Mouse (Mus musculus): ENCODE results near the gene Csnk2a2. TPM values are rescaled to one million over a fixed set of nuclear protein-coding genes. Genes with fewer than 3 reads are reported as not detected.

Csnk2a2 gene
- polyA plus RNA-seq, 1 experiment from 2014 or later = 19.9 TPM

DNA sequence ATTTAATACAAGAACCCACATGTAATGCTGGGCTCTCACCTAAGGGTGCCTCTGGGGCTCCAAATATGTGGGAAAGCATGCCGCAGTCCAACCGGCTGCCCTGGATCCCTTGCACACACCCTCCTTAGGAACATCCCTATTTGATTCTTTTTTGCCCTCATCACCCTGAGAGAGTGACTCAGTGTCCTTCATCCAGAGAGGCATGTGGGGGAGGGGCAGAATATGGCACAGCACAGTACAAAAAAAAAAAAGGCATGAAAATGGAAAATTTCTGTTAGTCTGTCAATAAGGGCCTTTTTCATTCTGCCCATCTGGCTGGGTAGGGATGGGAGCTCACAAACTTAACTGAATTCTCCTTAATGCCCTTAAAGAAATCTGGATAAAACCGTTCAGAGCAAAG, 8.0 kb upstream of the Csnk2a2 start:
- 80% methylated on average over 3 of the region's 3 CpGs for WGBS

DNA sequence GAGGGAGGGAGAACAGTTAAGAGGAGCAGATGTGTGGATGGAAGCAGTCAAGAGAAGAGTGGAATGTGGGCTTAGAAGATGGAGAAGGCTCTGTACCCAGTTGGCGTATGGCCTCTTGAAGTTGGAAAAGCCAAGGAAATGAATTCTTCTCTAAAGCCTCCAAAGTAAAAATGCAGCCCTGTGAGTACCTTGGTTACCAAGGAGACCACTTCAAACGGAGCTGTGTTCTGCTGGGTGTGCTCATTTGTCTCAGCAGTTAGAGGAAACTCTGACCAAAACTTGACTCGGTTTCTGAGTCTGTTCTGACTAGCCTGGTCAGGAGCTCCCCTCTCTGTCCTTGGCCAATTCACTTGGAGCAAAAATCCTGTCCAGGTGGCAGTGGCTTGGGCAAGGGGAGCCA, 6.6 kb upstream of the Csnk2a2 start:
- H3K4me2 ChIP-seq (ENCODE audit: low read depth, low read length) = no peak overlapping the region
- H3K9me3 ChIP-seq (replicated peaks; ENCODE audit: control insufficient read depth, low read length) = no peaks in the 10 kb centered on the region
- no peaks in the 10 kb centered on the region for H3K4me1 ChIP-seq (ENCODE audit: control insufficient read depth, insufficient read depth, low read length)
- H3K36me3 ChIP-seq (replicated peaks; ENCODE audit: control insufficient read depth, insufficient read depth, low read depth, low read length) = no peaks in the 10 kb centered on the region
- ATAC-seq (replicated peaks; ENCODE audit: insufficient number of reproducible peaks, low FRiP score, low TSS enrichment, low read depth) = no peak
- H3K27me3 ChIP-seq (ENCODE audit: control insufficient read depth, insufficient read depth, low read length) = no peaks in the 10 kb centered on the region
- no peak for DNase-seq (ENCODE audit: low spot score)
- no peak overlapping the region for H3K4me3 ChIP-seq (ENCODE audit: low read depth, low read length)
- no peak overlapping the region for H3K9ac ChIP-seq (replicated peaks; ENCODE audit: low read length)
- H3K27ac ChIP-seq (replicated peaks; ENCODE audit: low read depth, low read length) = no peak overlapping the region
- WGBS = 58% methylated on average over 3 of the region's 3 CpGs

More for the DNA sequence above, 8.0 kb upstream of the Csnk2a2 start:
- Histone ChIP-seq H3K4me3 (ENCODE audit: low read depth, low read length) (no peak overlapping the region), H3K4me1 (ENCODE audit: control insufficient read depth, insufficient read depth, low read length) (no peaks in the 10 kb centered on the region), H3K27me3 (ENCODE audit: control insufficient read depth, insufficient read depth, low read length) (no peaks in the 10 kb centered on the region), H3K9ac (replicated peaks; ENCODE audit: low read length) (no peak overlapping the region), H3K4me2 (ENCODE audit: low read depth, low read length) (no peak overlapping the region), H3K9me3 (replicated peaks; ENCODE audit: control insufficient read depth, low read length) (no peaks in the 10 kb centered on the region), H3K36me3 (replicated peaks; ENCODE audit: control insufficient read depth, insufficient read depth, low read depth, low read length) (no peaks in the 10 kb centered on the region), H3K27ac (replicated peaks; ENCODE audit: low read depth, low read length) (no peak overlapping the region)
- ATAC-seq (replicated peaks; ENCODE audit: insufficient number of reproducible peaks, low FRiP score, low TSS enrichment, low read depth) (no peak), DNase-seq (ENCODE audit: low spot score) (no peak)

DNA sequence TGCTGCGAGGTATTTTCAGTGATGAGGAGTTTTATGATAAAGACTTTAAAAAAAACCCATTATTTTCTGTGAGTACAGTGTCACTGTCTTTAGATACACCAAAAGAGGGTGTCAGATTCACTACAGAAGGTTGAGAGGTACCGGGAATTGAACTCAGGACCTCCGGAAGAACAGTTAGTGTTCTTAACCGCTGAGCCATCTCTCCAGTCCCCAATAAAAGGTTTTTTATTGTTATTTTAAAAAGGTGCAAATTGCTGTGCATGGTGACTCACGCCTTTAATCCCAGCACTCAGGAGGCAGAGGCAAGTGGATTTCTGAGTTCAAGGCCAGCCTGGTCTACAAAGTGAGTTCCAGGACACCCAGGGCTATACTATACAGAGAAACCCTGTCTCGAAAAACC, 5.6 kb upstream of the Csnk2a2 start:
- Histone ChIP-seq H3K9ac (replicated peaks; ENCODE audit: low read length) (no peak overlapping the region), H3K27me3 (ENCODE audit: control insufficient read depth, insufficient read depth, low read length) (no peaks in the 10 kb centered on the region), H3K4me3 (ENCODE audit: low read depth, low read length) (no peak overlapping the region), H3K27ac (replicated peaks; ENCODE audit: low read depth, low read length) (no peak overlapping the region), H3K9me3 (replicated peaks; ENCODE audit: control insufficient read depth, low read length) (no peaks in the 10 kb centered on the region), H3K36me3 (replicated peaks; ENCODE audit: control insufficient read depth, insufficient read depth, low read depth, low read length) (no peaks in the 10 kb centered on the region), H3K4me2 (ENCODE audit: low read depth, low read length) (no peak overlapping the region), H3K4me1 (ENCODE audit: control insufficient read depth, insufficient read depth, low read length) (no peaks in the 10 kb centered on the region)
- ATAC-seq (replicated peaks; ENCODE audit: insufficient number of reproducible peaks, low FRiP score, low TSS enrichment, low read depth) = no peak
- no peak for DNase-seq (ENCODE audit: low spot score)
- WGBS = 80% methylated on average over 6 of the region's 6 CpGs

DNA sequence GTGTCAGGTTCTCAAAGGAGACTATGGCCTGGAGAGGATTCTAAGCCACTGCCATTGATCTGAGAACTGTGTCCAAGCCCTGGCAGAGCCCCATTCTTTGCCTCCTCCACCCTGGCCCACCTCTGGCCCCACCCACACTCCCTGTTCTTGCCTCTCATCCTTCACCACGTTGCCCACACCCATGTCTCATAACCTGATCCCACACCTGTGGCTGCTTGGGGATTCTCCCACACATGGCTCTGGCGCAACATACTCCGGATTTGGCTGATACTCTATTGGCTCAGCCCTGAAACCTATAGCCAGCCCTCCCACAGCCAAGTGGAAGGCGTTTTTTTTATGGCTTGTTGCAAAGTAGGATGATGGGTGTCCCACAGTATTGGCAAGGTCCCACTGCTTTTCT, 2.2 kb upstream of the Csnk2a2 start:
- Histone ChIP-seq H3K4me1 (ENCODE audit: control insufficient read depth, insufficient read depth, low read length) (peaks cover 3% of the 10 kb centered on the region; the same call in 1 of the 2 replicates), H3K27me3 (ENCODE audit: control insufficient read depth, insufficient read depth, low read length) (no peaks in the 10 kb centered on the region), H3K27ac (replicated peaks; ENCODE audit: low read depth, low read length) (no peak overlapping the region), H3K9me3 (replicated peaks; ENCODE audit: control insufficient read depth, low read length) (no peaks in the 10 kb centered on the region), H3K9ac (replicated peaks; ENCODE audit: low read length) (no peak overlapping the region), H3K36me3 (replicated peaks; ENCODE audit: control insufficient read depth, insufficient read depth, low read depth, low read length) (no peaks in the 10 kb centered on the region), H3K4me2 (ENCODE audit: low read depth, low read length) (no peak overlapping the region), H3K4me3 (ENCODE audit: low read depth, low read length) (no peak overlapping the region)
- WGBS = 62% methylated on average over 4 of the region's 4 CpGs
- DNase-seq (ENCODE audit: low spot score) (no peak), ATAC-seq (replicated peaks; ENCODE audit: insufficient number of reproducible peaks, low FRiP score, low TSS enrichment, low read depth) (no peak)

DNA sequence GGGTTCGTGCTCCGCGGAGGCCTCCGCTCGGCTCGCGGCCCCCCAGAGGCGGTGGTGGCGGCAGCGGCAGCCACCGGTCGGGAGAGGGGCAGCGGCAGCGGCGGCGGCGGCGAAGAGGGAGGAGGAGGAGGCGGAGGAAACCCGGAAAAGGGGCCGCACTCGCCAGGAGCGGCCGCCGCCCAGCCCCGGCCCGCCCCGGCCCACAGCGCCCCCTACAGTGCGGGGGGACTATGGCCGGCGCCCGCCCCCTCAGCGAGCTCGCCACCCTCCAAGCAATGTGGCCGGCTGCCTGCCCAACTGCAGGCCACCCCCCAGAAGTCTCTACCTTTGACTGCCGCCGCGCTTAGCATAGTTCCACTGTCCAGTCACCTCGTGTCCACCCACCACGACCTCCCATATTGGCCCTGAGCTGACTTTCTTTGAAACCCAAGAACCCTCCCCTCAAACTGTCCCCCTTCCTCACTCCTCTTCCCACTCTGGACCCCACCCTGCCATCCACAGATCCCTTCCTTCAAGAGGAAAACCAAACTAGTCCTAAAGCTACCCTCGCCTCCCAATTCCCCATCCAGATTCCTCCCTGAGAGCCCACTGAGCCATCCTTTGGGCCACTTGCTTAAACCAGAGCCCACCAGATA, 1.0 kb downstream of the Csnk2a2 start:
- H3K9me3 ChIP-seq (replicated peaks; ENCODE audit: control insufficient read depth, low read length) = no peaks in the 10 kb centered on the region
- peaks cover 3% of the 10 kb centered on the region; the same call in 1 of the 2 replicates for H3K4me1 ChIP-seq (ENCODE audit: control insufficient read depth, insufficient read depth, low read length)
- peak overlapping the region; percentile 83 for H3K4me2 ChIP-seq (ENCODE audit: low read depth, low read length)
- H3K27me3 ChIP-seq (ENCODE audit: control insufficient read depth, insufficient read depth, low read length) = no peaks in the 10 kb centered on the region
- WGBS = 1% methylated on average over 14 of the region's 42 CpGs
- H3K27ac ChIP-seq (replicated peaks; ENCODE audit: low read depth, low read length) = no peak overlapping the region
- H3K4me3 ChIP-seq (ENCODE audit: low read depth, low read length) = peak overlapping the region; percentile 93
- peak; percentile 87 for DNase-seq (ENCODE audit: low spot score)
- H3K36me3 ChIP-seq (replicated peaks; ENCODE audit: control insufficient read depth, insufficient read depth, low read depth, low read length) = 0 out of 2 replicates have a peak, but pooled peaks cover 2% of the 10 kb centered on the region
- ATAC-seq (replicated peaks; ENCODE audit: insufficient number of reproducible peaks, low FRiP score, low TSS enrichment, low read depth) = peak; percentile 86
- H3K9ac ChIP-seq (replicated peaks; ENCODE audit: low read length) = peak overlapping the region; percentile 96

DNA sequence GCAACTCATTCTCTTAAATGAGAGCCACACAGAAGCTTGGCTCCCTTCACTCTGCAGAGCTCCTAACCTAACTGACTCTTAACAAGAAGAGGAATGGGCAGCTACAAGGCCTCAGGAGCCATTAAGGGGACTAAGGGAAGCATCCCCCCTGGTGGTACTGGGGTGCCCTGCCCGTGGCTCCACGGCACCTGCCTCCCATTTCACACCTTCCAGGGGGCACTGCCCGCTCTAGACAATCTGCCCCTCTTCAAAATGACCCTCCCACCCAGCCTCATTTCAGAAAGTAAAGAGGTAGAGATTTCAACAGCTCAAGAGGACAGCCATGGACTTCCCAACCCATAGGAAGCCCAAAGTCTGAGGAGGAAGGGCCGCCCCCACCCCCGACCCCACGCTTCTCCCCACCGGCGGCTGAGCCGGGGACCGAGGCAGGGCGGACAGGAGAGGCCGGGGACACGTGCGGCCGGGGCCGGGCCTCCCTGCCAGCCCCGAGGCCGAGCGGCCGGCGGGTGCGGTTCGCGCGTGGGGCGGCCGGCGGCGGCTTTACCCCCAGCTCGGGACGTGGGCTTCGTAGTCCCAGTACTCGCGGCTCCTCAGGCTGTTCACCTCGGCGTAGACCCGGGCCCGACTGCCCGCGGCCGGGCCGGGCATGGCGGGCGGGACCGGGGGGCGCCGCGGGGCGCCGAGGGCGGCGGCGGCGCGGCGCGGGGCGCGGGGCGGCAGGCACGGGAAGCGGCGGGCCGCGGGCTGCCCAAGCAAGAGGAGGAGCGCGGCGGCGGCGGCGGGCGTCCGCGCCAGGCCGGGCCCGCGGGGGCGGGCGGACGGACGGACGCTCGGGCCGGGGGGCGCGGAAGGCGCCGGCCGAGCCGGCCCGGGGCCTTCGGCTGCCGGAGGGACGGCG, 1.8 kb downstream of the Csnk2a2 start:
- Histone ChIP-seq H3K36me3 (replicated peaks; ENCODE audit: control insufficient read depth, insufficient read depth, low read depth, low read length) (0 out of 2 replicates have a peak, but pooled peaks cover 2% of the 10 kb centered on the region), H3K4me1 (ENCODE audit: control insufficient read depth, insufficient read depth, low read length) (peaks cover 3% of the 10 kb centered on the region; the same call in 1 of the 2 replicates), H3K4me3 (ENCODE audit: low read depth, low read length) (peak overlapping the region; percentile 93), H3K27me3 (ENCODE audit: control insufficient read depth, insufficient read depth, low read length) (no peaks in the 10 kb centered on the region), H3K9ac (replicated peaks; ENCODE audit: low read length) (peak overlapping the region; percentile 96), H3K4me2 (ENCODE audit: low read depth, low read length) (peak overlapping the region; percentile 83), H3K9me3 (replicated peaks; ENCODE audit: control insufficient read depth, low read length) (no peaks in the 10 kb centered on the region), H3K27ac (replicated peaks; ENCODE audit: low read depth, low read length) (no peak overlapping the region)
- peak; percentile 2 for DNase-seq (ENCODE audit: low spot score)
- no peak; the same call in 1 of the 2 replicates for ATAC-seq (replicated peaks; ENCODE audit: insufficient number of reproducible peaks, low FRiP score, low TSS enrichment, low read depth)
- 0% methylated on average over 80 of the region's 95 CpGs for WGBS

DNA sequence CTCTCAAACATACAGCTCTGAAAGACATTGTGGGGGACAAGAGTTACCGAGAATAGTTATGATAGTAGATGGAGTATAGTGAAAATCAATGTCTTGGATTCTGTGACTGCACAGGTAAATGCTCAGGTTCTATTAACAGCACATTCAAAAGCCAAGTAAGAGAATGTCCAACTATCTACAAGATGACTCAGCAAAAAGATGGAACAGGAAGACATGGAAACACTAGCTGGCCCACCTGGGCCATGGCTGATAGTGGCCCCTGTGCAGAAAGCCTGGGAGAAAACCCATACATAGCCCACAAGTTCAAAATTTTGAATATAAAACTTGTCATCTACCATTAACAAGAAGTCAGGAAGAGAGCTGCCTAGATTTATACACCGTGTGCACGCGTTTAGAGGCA, 19.8 kb downstream of the Csnk2a2 start:
- H3K36me3 ChIP-seq (replicated peaks; ENCODE audit: control insufficient read depth, insufficient read depth, low read depth, low read length) = peaks cover 7% of the 10 kb centered on the region
- WGBS = 97% methylated on average over 4 of the region's 4 CpGs
- H3K27me3 ChIP-seq (ENCODE audit: control insufficient read depth, insufficient read depth, low read length) = no peaks in the 10 kb centered on the region
- H3K4me3 ChIP-seq (ENCODE audit: low read depth, low read length) = no peak overlapping the region
- H3K4me2 ChIP-seq (ENCODE audit: low read depth, low read length) = no peak overlapping the region
- H3K4me1 ChIP-seq (ENCODE audit: control insufficient read depth, insufficient read depth, low read length) = no peaks in the 10 kb centered on the region
- H3K27ac ChIP-seq (replicated peaks; ENCODE audit: low read depth, low read length) = no peak overlapping the region
- ATAC-seq (replicated peaks; ENCODE audit: insufficient number of reproducible peaks, low FRiP score, low TSS enrichment, low read depth) (no peak), DNase-seq (ENCODE audit: low spot score) (no peak)
- H3K9me3 ChIP-seq (replicated peaks; ENCODE audit: control insufficient read depth, low read length) = no peaks in the 10 kb centered on the region
- H3K9ac ChIP-seq (replicated peaks; ENCODE audit: low read length) = no peak overlapping the region

DNA sequence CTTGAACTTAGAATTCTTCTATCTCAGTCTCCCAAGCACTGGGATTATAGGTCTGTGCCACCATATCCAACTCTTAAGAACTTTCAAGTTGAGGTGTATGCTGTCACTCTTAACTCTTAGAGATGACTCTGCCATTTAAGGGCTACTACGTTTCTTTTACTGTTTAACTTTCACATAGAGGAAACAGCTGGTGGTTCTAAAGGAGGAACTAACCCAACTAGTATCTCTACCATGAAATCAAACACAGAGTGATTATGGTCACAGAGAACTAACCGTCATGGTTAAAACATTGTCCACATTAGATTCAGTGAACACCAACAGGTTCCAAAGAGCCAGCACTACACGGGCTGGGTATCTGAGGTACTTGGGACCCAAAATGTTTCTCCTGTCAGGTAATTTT, 20.8 kb downstream of the Csnk2a2 start:
- Histone ChIP-seq H3K36me3 (replicated peaks; ENCODE audit: control insufficient read depth, insufficient read depth, low read depth, low read length) (peaks cover 7% of the 10 kb centered on the region), H3K9ac (replicated peaks; ENCODE audit: low read length) (no peak overlapping the region)

More for the DNA sequence above, 20.8 kb downstream of the Csnk2a2 start:
- no peaks in the 10 kb centered on the region for H3K27me3 ChIP-seq (ENCODE audit: control insufficient read depth, insufficient read depth, low read length)
- H3K4me3 ChIP-seq (ENCODE audit: low read depth, low read length) = no peak overlapping the region
- ATAC-seq (replicated peaks; ENCODE audit: insufficient number of reproducible peaks, low FRiP score, low TSS enrichment, low read depth) (no peak), DNase-seq (ENCODE audit: low spot score) (no peak)
- no peak overlapping the region for H3K27ac ChIP-seq (replicated peaks; ENCODE audit: low read depth, low read length)
- no peak overlapping the region for H3K4me2 ChIP-seq (ENCODE audit: low read depth, low read length)
- WGBS = 90% methylated on average over 3 of the region's 3 CpGs
- H3K9me3 ChIP-seq (replicated peaks; ENCODE audit: control insufficient read depth, low read length) = no peaks in the 10 kb centered on the region
- no peaks in the 10 kb centered on the region for H3K4me1 ChIP-seq (ENCODE audit: control insufficient read depth, insufficient read depth, low read length)
